Mouse (Mus musculus) heart, embryonic 16.5 days (tissue): Measurements from ENCODE around the gene Rps6kl1. TPM values are rescaled to one million over a fixed set of nuclear protein-coding genes. Genes with fewer than 3 reads are reported as not detected.

Experiments used
- ATAC-seq: fragments of 200-750 bp; cut with Nextera tagmentation; replicated peaks from 2 replicates; pipeline ENCODE4 v1.8.0; 2017; ENCODE audit warnings: moderate number of reproducible peaks; ENCODE audit not compliant: insufficient read depth, low FRiP score; ENCODE audit errors: extremely low read depth
- H3K27ac ChIP-seq: fragments of 300-500 bp; sonication (generic); 2 replicates; pipeline ENCODE4 v1.5.1; 2014; ENCODE audit warnings: mild to moderate bottlenecking, low read length, control low read depth, moderate library complexity
- H3K27me3 ChIP-seq: fragments of 300-500 bp; sonication (generic); 2 replicates; pipeline ENCODE4 v1.6.1; 2014; ENCODE audit warnings: low read length, mixed read lengths; ENCODE audit not compliant: control insufficient read depth, insufficient read depth
- H3K36me3 ChIP-seq: fragments of 300-500 bp; sonication (generic); 2 replicates; pipeline ENCODE4 v1.6.1; 2014; ENCODE audit not compliant: control insufficient read depth, insufficient read depth
- H3K4me1 ChIP-seq: fragments of 300-500 bp; sonication (generic); 2 replicates; pipeline ENCODE4 v1.6.1; 2014; ENCODE audit warnings: low read length, mixed read lengths; ENCODE audit not compliant: control insufficient read depth, insufficient read depth
- H3K4me2 ChIP-seq: fragments of 300-500 bp; sonication (generic); 2 replicates; pipeline ENCODE4 v1.6.1; 2014; ENCODE audit warnings: low read depth, mild to moderate bottlenecking, control low read depth, low read length
- H3K4me3 ChIP-seq: fragments of 300-500 bp; sonication (generic); 2 replicates; pipeline ENCODE4 v1.5.1; 2014; ENCODE audit warnings: mild to moderate bottlenecking, control low read depth, low read length
- H3K9ac ChIP-seq: fragments of 300-500 bp; sonication (generic); 2 replicates; pipeline ENCODE4 v1.6.1; 2014; ENCODE audit warnings: low read length, control low read depth
- H3K9me3 ChIP-seq: fragments of 300-500 bp; sonication (generic); replicated peaks from 2 replicates; pipeline ENCODE4 v1.6.1; 2016; ENCODE audit warnings: low read length; ENCODE audit not compliant: control insufficient read depth
- WGBS: fragments of 180-500 bp; shearing (Covaris S2); extraction: QIAGEN DNeasy Blood & Tissue Kit; methylation state at CpG from one replicate; pipeline ENCODE4 v1.1.7; 2014; 5-methylcytosine and 5-hydroxymethylcytosine counted together
- polyA plus RNA-seq: library from polyadenylated mRNA; unstranded; fragments of >200 nt; fragmentation: Nextera tagmentation; extraction: Ambion mirVana; gene quantifications from 2 replicates; pipeline ENCODE4 v1.2.1, GENCODE M21; 2015

The Rps6kl1 gene
- 1.6 and 2.5 TPM in 2 replicates for polyA plus RNA-seq

DNA sequence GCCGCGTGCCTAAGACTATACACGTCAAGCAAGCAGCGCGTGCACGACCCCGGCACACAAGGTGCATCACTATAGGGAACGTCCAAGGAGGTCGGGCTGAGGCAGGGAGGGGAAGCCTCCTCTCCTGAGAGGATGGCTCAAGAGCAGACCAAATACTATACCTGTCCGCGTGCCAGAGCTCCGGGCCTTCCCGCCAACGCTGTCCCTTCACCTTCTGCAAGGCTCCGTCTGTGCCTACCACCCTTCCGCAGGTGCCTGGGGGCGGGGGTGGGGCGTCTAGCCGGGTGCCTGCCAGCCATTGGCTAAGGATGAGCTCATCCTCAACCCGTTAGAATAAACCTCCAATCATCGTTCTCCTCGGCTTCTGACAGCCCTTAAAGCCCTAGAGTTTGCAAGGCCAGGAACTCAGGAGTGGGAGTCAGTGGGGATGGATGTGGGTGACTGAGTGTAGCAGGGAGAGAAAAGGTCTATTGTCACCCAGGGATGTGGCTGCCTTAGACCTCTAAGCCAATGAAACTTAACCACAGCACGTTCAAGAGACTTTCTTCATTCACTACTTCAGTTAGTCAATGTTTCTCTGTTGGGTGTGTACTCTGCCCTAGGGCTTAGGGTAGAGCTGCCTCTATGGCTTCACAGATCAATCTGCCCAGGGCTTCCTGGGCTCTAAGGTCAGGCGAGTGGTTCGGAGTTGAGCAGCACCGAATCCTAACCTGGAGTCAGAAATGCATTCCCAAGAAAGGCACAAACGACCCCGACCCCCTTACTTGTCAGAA, at the start of gene Rps6kl1:
Gene Rps6kl1 (minus strand): TSS at position 263 of the 773 bp plus-strand sequence.
- Histone ChIP-seq H3K27ac (no peak within 1 kb of the TSS), H3K27me3 (no peaks in the 10 kb centered on the region; the same call in 1 of the 2 replicates), H3K4me2 (peak within 1 kb of the TSS; percentile 62), H3K4me1 (peaks cover 16% of the 10 kb centered on the region), H3K36me3 (no peaks in the 10 kb centered on the region), H3K9me3 (peaks cover 3% of the 10 kb centered on the region; the same call in 1 of the 2 replicates), H3K9ac (peak within 1 kb of the TSS; percentile 30; the same call in 1 of the 2 replicates), H3K4me3 (peak within 1 kb of the TSS; percentile 41)
- WGBS: 17% methylated on average over 28 of the region's 28 CpGs
- peak; percentile 71; the same call in 1 of the 2 replicates for ATAC-seq

DNA sequence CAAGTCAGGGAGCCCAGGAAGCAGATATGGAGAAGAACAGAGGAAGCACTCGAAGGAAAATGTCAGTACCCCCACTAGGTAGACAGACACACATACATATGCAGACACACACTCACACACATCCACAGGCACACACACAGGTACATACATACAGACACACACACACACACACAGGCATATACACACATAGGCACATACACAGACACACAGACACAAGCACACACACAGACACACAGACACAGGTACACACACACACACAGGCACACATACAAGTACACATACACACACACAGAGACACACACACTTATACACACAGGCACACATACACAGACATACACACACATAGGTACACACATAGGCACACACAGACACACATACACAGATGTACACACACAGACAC, 48.9 kb upstream of the Rps6kl1 start:
- WGBS: 76% methylated on average over 1 of the region's 1 CpGs
- Histone ChIP-seq H3K4me3 (no peak overlapping the region), H3K9ac (no peak overlapping the region), H3K27me3 (no peaks in the 10 kb centered on the region), H3K27ac (no peak overlapping the region), H3K4me1 (peaks cover 8% of the 10 kb centered on the region), H3K36me3 (no peaks in the 10 kb centered on the region), H3K9me3 (no peaks in the 10 kb centered on the region), H3K4me2 (no peak overlapping the region)
- ATAC-seq: no peak

DNA sequence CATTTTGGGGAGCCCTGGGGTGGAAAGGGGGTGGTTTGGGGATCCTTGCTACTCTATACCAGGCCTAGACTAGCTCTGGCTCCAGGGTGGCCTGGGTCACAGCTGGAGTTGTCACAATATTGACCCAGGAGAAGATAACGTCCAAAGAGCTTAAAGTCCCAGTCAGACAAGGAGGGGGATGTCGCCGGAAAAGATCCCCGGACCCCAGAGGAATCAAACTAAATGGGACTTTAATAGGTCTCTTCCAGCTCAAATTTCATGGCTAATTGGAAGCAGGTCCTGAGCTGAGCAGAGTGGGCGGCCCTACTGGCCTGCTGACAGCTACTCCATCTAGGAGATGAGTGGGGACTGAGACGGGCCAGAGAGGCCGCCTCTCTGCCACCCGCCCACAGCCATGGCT, 46.9 kb upstream of the Rps6kl1 start:
- no peaks in the 10 kb centered on the region for H3K27me3 ChIP-seq
- no peak overlapping the region for H3K9ac ChIP-seq
- peaks cover 13% of the 10 kb centered on the region for H3K4me1 ChIP-seq
- H3K36me3 ChIP-seq: no peaks in the 10 kb centered on the region
- H3K9me3 ChIP-seq: no peaks in the 10 kb centered on the region
- no peak overlapping the region for H3K4me2 ChIP-seq
- 31% methylated on average over 8 of the region's 8 CpGs for WGBS
- no peak for ATAC-seq
- H3K4me3 ChIP-seq: no peak overlapping the region
- no peak overlapping the region for H3K27ac ChIP-seq

- Histone ChIP-seq H3K4me3 (no peak overlapping the region), H3K27me3 (no peaks in the 10 kb centered on the region), H3K4me1 (peaks cover 16% of the 10 kb centered on the region), H3K9me3 (no peaks in the 10 kb centered on the region), H3K27ac (no peak overlapping the region), H3K36me3 (no peaks in the 10 kb centered on the region), H3K4me2 (no peak overlapping the region), H3K9ac (no peak overlapping the region)
- WGBS: 84% methylated on average over 7 of the region's 7 CpGs
- ATAC-seq: no peak
These were observed 46.3 kb upstream of the Rps6kl1 start for GRCm38 (mm10) chr12:85197371-85197770.

GRCm38 (mm10) chr12:85196191-85196590, 45.1 kb upstream of the Rps6kl1 start:
- Histone ChIP-seq H3K4me1 (peaks cover 18% of the 10 kb centered on the region), H3K27me3 (no peaks in the 10 kb centered on the region), H3K9me3 (no peaks in the 10 kb centered on the region), H3K36me3 (no peaks in the 10 kb centered on the region), H3K4me3 (no peak overlapping the region), H3K9ac (no peak overlapping the region), H3K27ac (no peak overlapping the region), H3K4me2 (no peak overlapping the region)
- WGBS: 72% methylated on average over 10 of the region's 10 CpGs
- no peak for ATAC-seq

DNA sequence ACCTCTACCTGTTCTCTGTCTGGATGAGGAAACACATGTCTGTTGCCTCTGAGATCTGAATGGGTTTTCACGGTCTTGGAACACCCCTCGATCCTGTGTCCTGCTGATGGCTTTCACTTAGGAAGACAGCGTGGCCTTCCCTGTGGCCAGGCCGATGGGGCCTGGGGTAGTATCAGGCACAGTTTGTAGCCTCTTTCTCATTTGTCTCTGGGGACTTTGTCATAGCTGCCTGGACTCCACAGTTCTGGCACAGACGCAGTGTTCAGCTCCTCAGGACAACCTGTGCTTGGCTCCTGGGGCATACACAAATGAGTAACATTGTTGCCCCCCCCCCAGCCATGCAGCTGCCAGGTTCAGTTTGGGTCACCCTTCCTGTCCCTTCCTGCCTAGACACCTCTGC, 44.0 kb upstream of the Rps6kl1 start:
- H3K9me3 ChIP-seq: no peaks in the 10 kb centered on the region
- H3K4me1 ChIP-seq: peaks cover 18% of the 10 kb centered on the region
- no peaks in the 10 kb centered on the region for H3K27me3 ChIP-seq
- H3K4me3 ChIP-seq: no peak overlapping the region
- H3K27ac ChIP-seq: no peak overlapping the region
- no peak overlapping the region for H3K9ac ChIP-seq
- 52% methylated on average over 5 of the region's 5 CpGs for WGBS
- H3K4me2 ChIP-seq: no peak overlapping the region
- no peak for ATAC-seq
- H3K36me3 ChIP-seq: no peaks in the 10 kb centered on the region

DNA sequence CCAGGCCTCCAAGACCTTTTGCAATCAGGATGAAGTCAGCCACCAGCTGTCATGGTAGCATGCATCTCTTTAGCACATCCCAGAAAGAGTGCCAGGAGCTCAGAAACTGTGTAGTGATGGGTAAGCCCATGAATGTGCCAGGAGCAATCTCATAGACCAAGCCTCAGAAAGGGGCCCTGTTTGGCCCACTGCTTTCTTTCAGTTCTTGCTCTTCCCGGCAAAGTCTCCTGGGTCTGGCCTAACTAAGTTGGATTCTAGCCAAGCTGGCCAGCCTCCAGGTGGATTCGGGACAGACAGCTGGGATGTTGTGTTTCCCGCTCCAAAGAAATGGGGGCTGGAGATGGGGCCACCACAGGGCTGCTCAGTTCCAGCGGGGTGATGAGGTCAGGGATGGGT, 43.6 kb upstream of the Rps6kl1 start:
- H3K27me3 ChIP-seq: no peaks in the 10 kb centered on the region
- 15% methylated on average over 4 of the region's 4 CpGs for WGBS
- no peaks in the 10 kb centered on the region for H3K9me3 ChIP-seq
- no peak overlapping the region; the same call in 1 of the 2 replicates for H3K27ac ChIP-seq
- H3K36me3 ChIP-seq: no peaks in the 10 kb centered on the region
- no peak overlapping the region for H3K4me3 ChIP-seq
- ATAC-seq: no peak; the same call in 1 of the 2 replicates
- no peak overlapping the region for H3K9ac ChIP-seq
- peaks cover 18% of the 10 kb centered on the region for H3K4me1 ChIP-seq
- H3K4me2 ChIP-seq: no peak overlapping the region

DNA sequence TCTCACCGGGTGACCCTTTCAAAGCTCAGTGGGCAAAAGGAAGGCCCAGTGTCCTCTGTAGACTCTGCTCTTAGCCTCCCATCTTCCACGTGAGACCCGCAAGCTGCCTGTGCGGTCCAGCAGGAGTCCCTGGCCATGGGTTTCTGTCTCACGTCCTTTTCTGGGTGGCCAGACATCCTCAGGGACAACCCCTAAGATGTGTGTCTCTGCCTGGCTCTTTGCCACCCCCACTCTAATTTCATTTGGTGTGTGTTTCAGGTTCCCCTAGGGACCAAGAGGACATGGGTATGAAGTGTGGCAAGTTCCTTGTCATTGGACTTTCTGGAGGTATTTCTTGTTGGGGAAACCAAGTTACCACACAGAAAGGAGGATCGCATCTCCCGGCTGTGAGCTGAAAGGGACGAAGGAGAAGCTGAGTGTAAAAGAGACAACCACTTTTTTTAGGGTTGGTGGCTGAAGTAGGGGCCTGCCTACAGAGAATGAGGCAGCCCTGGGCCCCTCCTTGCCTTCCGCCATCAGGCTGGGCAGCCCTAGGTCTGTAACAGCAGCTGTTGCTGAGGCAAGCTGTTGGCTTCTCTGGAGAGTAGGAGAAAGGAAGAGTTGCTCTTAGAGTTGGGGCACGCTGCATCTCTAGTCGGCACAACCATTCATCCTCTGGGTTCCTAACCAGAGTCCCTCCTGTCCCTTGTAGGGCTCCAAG, 43.0 kb upstream of the Rps6kl1 start:
- Histone ChIP-seq H3K4me1 (peaks cover 18% of the 10 kb centered on the region), H3K4me3 (no peak overlapping the region), H3K27me3 (no peaks in the 10 kb centered on the region), H3K27ac (no peak overlapping the region; the same call in 1 of the 2 replicates), H3K36me3 (no peaks in the 10 kb centered on the region), H3K9me3 (no peaks in the 10 kb centered on the region), H3K9ac (no peak overlapping the region), H3K4me2 (no peak overlapping the region)
- no peak for ATAC-seq
- 82% methylated on average over 11 of the region's 11 CpGs for WGBS

- Histone ChIP-seq H3K4me1 (peaks cover 18% of the 10 kb centered on the region), H3K36me3 (no peaks in the 10 kb centered on the region), H3K27ac (no peak overlapping the region), H3K4me3 (no peak overlapping the region), H3K9me3 (no peaks in the 10 kb centered on the region), H3K27me3 (no peaks in the 10 kb centered on the region), H3K4me2 (no peak overlapping the region), H3K9ac (no peak overlapping the region)
- WGBS: 88% methylated on average over 10 of the region's 10 CpGs
- ATAC-seq: no peak
These were observed 42.1 kb upstream of the Rps6kl1 start for GRCm38 (mm10) chr12:85193146-85193545.
